Mouse (Mus musculus): ENCODE data around the gene Tfe3. TPM values are rescaled to one million over a fixed set of nuclear protein-coding genes. Genes with fewer than 3 reads are reported as not detected.
"Not testable (repeated sequence)": the region's sequence is repeated elsewhere in the genome, so short reads cannot be mapped to it uniquely, and the experiment has no call there.

Gene Tfe3
- 18.5 and 21.7 TPM in 2 replicates for polyA plus RNA-seq (2014; fragmentation: Nextera tagmentation; extraction: Ambion mirVana)

GRCm38 (mm10) chrX:7762137-7762920 is at the start of gene Tfe3:
Tfe3 (plus strand) TSS chrX:7762560.
- Histone ChIP-seq H3K9me3 (ENCODE audit: control insufficient read depth, low read length) (no peaks in the 10 kb centered on the region), H3K27ac (ENCODE audit: low read depth, low read length) (peak within 1 kb of the TSS; percentile 51; the same call in 1 of the 2 replicates), H3K9ac (ENCODE audit: low read depth, low read length) (peak within 1 kb of the TSS; percentile 57), H3K4me3 (ENCODE audit: low read depth, low read length) (peak within 1 kb of the TSS; percentile 65), H3K27me3 (ENCODE audit: control insufficient read depth, insufficient read depth, low read length) (no peaks in the 10 kb centered on the region), H3K4me2 (replicated peaks; ENCODE audit: low read depth, low read length) (peak within 1 kb of the TSS; percentile 64), H3K36me3 (ENCODE audit: control insufficient read depth, insufficient read depth, low read length) (no peaks in the 10 kb centered on the region), H3K4me1 (replicated peaks; ENCODE audit: control insufficient read depth, insufficient read depth, low read length) (no peaks in the 10 kb centered on the region)
- peak; percentile 96 for ATAC-seq (ENCODE audit: low FRiP score)
- DNase-seq (ENCODE audit: low spot score): peak; percentile 89
- 15% methylated on average over 31 of the region's 38 CpGs for WGBS

- H3K4me1 ChIP-seq (replicated peaks; ENCODE audit: control insufficient read depth, insufficient read depth, low read length); H3K36me3 ChIP-seq (ENCODE audit: control insufficient read depth, insufficient read depth, low read length); H3K27ac ChIP-seq (ENCODE audit: low read depth, low read length); H3K9me3 ChIP-seq (ENCODE audit: control insufficient read depth, low read length); DNase-seq (ENCODE audit: low spot score); H3K27me3 ChIP-seq (ENCODE audit: control insufficient read depth, insufficient read depth, low read length); ATAC-seq (ENCODE audit: low FRiP score): not testable (repeated sequence)
- H3K9ac ChIP-seq (ENCODE audit: low read depth, low read length): peak overlapping the region; percentile 34; the same call in 1 of the 2 replicates
- WGBS: 34% methylated on average over 5 of the region's 12 CpGs
- peak overlapping the region; percentile 30 for H3K4me2 ChIP-seq (replicated peaks; ENCODE audit: low read depth, low read length)
- H3K4me3 ChIP-seq (ENCODE audit: low read depth, low read length): peak overlapping the region; percentile 28
These were observed 48.6 kb upstream of the Tfe3 start for GRCm38 (mm10) chrX:7713764-7714134.

- DNase-seq (ENCODE audit: low spot score): peak; percentile 87
- Histone ChIP-seq H3K4me2 (replicated peaks; ENCODE audit: low read depth, low read length) (peak within 1 kb of the TSS; percentile 30), H3K9ac (ENCODE audit: low read depth, low read length) (peak within 1 kb of the TSS; percentile 34; the same call in 1 of the 2 replicates), H3K4me3 (ENCODE audit: low read depth, low read length) (peak within 1 kb of the TSS; percentile 28)
- not testable (repeated sequence) for H3K36me3 ChIP-seq (ENCODE audit: control insufficient read depth, insufficient read depth, low read length); H3K4me1 ChIP-seq (replicated peaks; ENCODE audit: control insufficient read depth, insufficient read depth, low read length); H3K27ac ChIP-seq (ENCODE audit: low read depth, low read length); H3K27me3 ChIP-seq (ENCODE audit: control insufficient read depth, insufficient read depth, low read length); H3K9me3 ChIP-seq (ENCODE audit: control insufficient read depth, low read length)
- ATAC-seq (ENCODE audit: low FRiP score): peak; percentile 98
- 14% methylated on average over 27 of the region's 60 CpGs for WGBS
These were observed 48.0 kb upstream of the Tfe3 start, which contains the start of gene Wdr45 for GRCm38 (mm10) chrX:7714135-7714899. Wdr45 (plus strand) TSS chrX:7714333.

GRCm38 (mm10) chrX:7716058-7716457 is 46.3 kb upstream of the Tfe3 start:
- H3K27ac ChIP-seq (ENCODE audit: low read depth, low read length); H3K4me3 ChIP-seq (ENCODE audit: low read depth, low read length); H3K27me3 ChIP-seq (ENCODE audit: control insufficient read depth, insufficient read depth, low read length); ATAC-seq (ENCODE audit: low FRiP score); H3K9me3 ChIP-seq (ENCODE audit: control insufficient read depth, low read length); H3K36me3 ChIP-seq (ENCODE audit: control insufficient read depth, insufficient read depth, low read length); H3K9ac ChIP-seq (ENCODE audit: low read depth, low read length); H3K4me1 ChIP-seq (replicated peaks; ENCODE audit: control insufficient read depth, insufficient read depth, low read length); DNase-seq (ENCODE audit: low spot score); H3K4me2 ChIP-seq (replicated peaks; ENCODE audit: low read depth, low read length): not testable (repeated sequence)
- WGBS: 43% methylated on average over 1 of the region's 1 CpGs

- peak; percentile 90 for ATAC-seq (ENCODE audit: low FRiP score)
- H3K9me3 ChIP-seq (ENCODE audit: control insufficient read depth, low read length): no peaks in the 10 kb centered on the region
- peak within 1 kb of the TSS; percentile 48 for H3K4me3 ChIP-seq (ENCODE audit: low read depth, low read length)
- DNase-seq (ENCODE audit: low spot score): peak; percentile 72
- H3K27ac ChIP-seq (ENCODE audit: low read depth, low read length): peak within 1 kb of the TSS; percentile 12; the same call in 1 of the 2 replicates
- no peaks in the 10 kb centered on the region for H3K4me1 ChIP-seq (replicated peaks; ENCODE audit: control insufficient read depth, insufficient read depth, low read length)
- H3K27me3 ChIP-seq (ENCODE audit: control insufficient read depth, insufficient read depth, low read length): no peaks in the 10 kb centered on the region
- H3K9ac ChIP-seq (ENCODE audit: low read depth, low read length): peak within 1 kb of the TSS; percentile 32; the same call in 1 of the 2 replicates
- 23% methylated on average over 22 of the region's 22 CpGs for WGBS
- H3K36me3 ChIP-seq (ENCODE audit: control insufficient read depth, insufficient read depth, low read length): no peaks in the 10 kb centered on the region
- peak within 1 kb of the TSS; percentile 66 for H3K4me2 ChIP-seq (replicated peaks; ENCODE audit: low read depth, low read length)
These were observed 40.7 kb upstream of the Tfe3 start, which contains the start of gene Gm45208 for GRCm38 (mm10) chrX:7721514-7722281. Gm45208 (plus strand) TSS chrX:7722245.

- WGBS: 24% methylated on average over 11 of the region's 11 CpGs
- Histone ChIP-seq H3K4me3 (ENCODE audit: low read depth, low read length) (peak overlapping the region; percentile 48), H3K9ac (ENCODE audit: low read depth, low read length) (peak overlapping the region; percentile 19; the same call in 1 of the 2 replicates), H3K9me3 (ENCODE audit: control insufficient read depth, low read length) (no peaks in the 10 kb centered on the region), H3K27me3 (ENCODE audit: control insufficient read depth, insufficient read depth, low read length) (no peaks in the 10 kb centered on the region), H3K4me1 (replicated peaks; ENCODE audit: control insufficient read depth, insufficient read depth, low read length) (no peaks in the 10 kb centered on the region), H3K27ac (ENCODE audit: low read depth, low read length) (no peak overlapping the region), H3K4me2 (replicated peaks; ENCODE audit: low read depth, low read length) (peak overlapping the region; percentile 66), H3K36me3 (ENCODE audit: control insufficient read depth, insufficient read depth, low read length) (no peaks in the 10 kb centered on the region)
- DNase-seq (ENCODE audit: low spot score) (no peak), ATAC-seq (ENCODE audit: low FRiP score) (no peak)
These were observed 40.1 kb upstream of the Tfe3 start for GRCm38 (mm10) chrX:7722282-7722611.

GRCm38 (mm10) chrX:7722691-7723090 is 39.7 kb upstream of the Tfe3 start:
- Histone ChIP-seq H3K9ac (ENCODE audit: low read depth, low read length) (no peak overlapping the region), H3K36me3 (ENCODE audit: control insufficient read depth, insufficient read depth, low read length) (no peaks in the 10 kb centered on the region), H3K4me2 (replicated peaks; ENCODE audit: low read depth, low read length) (peak overlapping the region; percentile 66), H3K27me3 (ENCODE audit: control insufficient read depth, insufficient read depth, low read length) (no peaks in the 10 kb centered on the region), H3K4me3 (ENCODE audit: low read depth, low read length) (peak overlapping the region; percentile 48), H3K27ac (ENCODE audit: low read depth, low read length) (no peak overlapping the region), H3K4me1 (replicated peaks; ENCODE audit: control insufficient read depth, insufficient read depth, low read length) (no peaks in the 10 kb centered on the region), H3K9me3 (ENCODE audit: control insufficient read depth, low read length) (no peaks in the 10 kb centered on the region)
- DNase-seq (ENCODE audit: low spot score) (no peak), ATAC-seq (ENCODE audit: low FRiP score) (no peak; the same call in 1 of the 2 replicates)
- 28% methylated on average over 4 of the region's 4 CpGs for WGBS

- Histone ChIP-seq H3K4me3 (ENCODE audit: low read depth, low read length) (no peak overlapping the region), H3K27ac (ENCODE audit: low read depth, low read length) (no peak overlapping the region), H3K36me3 (ENCODE audit: control insufficient read depth, insufficient read depth, low read length) (no peaks in the 10 kb centered on the region), H3K4me2 (replicated peaks; ENCODE audit: low read depth, low read length) (no peak overlapping the region), H3K9ac (ENCODE audit: low read depth, low read length) (no peak overlapping the region), H3K9me3 (ENCODE audit: control insufficient read depth, low read length) (no peaks in the 10 kb centered on the region), H3K27me3 (ENCODE audit: control insufficient read depth, insufficient read depth, low read length) (no peaks in the 10 kb centered on the region), H3K4me1 (replicated peaks; ENCODE audit: control insufficient read depth, insufficient read depth, low read length) (no peaks in the 10 kb centered on the region)
- DNase-seq (ENCODE audit: low spot score) (no peak), ATAC-seq (ENCODE audit: low FRiP score) (no peak)
- WGBS: 82% methylated on average over 7 of the region's 7 CpGs
These were observed 38.2 kb upstream of the Tfe3 start for GRCm38 (mm10) chrX:7724135-7724534.
